Comparison of ENCODE assay signal across 8 mouse cellular contexts in genomic region chr2:156722071-156722575, GRCm38 (mm10). TPM values are rescaled to one million over a fixed set of nuclear protein-coding genes. Genes with fewer than 3 reads are reported as not detected.
DNase-seq lines count a peak whose midpoint lies in the region; ATAC-seq lines count a peak whose summit lies in the region.

No protein-coding gene starts in this region.

- H3K36me3 ChIP-seq in macrophage (ENCODE audit: inconsistent target) = no peaks in the 10 kb centered on the region

- no peak for ATAC-seq in CD4-positive, CD25-positive, alpha-beta regulatory T cell, adult 4 months
- ATAC-seq in hematopoietic stem cell, adult 5-6 weeks (replicated peaks in 1 of 2; ENCODE audit: insufficient read depth in 1 of 2, low FRiP score in 2 of 2, low TSS enrichment in 1 of 2, low read depth in 1 of 2, poor library complexity in 2 of 2, severe bottlenecking in 2 of 2) = peak; percentile 47 to 52

- DNase-seq in CD4-positive, CD25-positive, alpha-beta regulatory T cell, adult 2 months (ENCODE audit: low read depth, low spot score) = peak; percentile 52
- DNase-seq in cerebellum, adult 11-12 months = peak; percentile 70
- DNase-seq in frontal cortex, adult 2 months (ENCODE audit: extremely low spot score in 1 of 2, low spot score in 1 of 2) = peak; percentile 72 to 80
- peak; percentile 52 to 85 for DNase-seq in left cerebral cortex, postnatal 10 days (ENCODE audit: extremely low spot score in 1 of 2, low spot score in 2 of 2)
- DNase-seq in right cerebral cortex, postnatal 4 days = peak; percentile 48

- H3K79me2 ChIP-seq in macrophage (ENCODE audit: inconsistent target) = peaks cover 60% of the 10 kb centered on the region

- 3% methylated on average over 15 of the region's 15 CpGs for WGBS in macrophage (ENCODE audit: missing documents)

- peak overlapping the region; percentile 79 for H3K27ac ChIP-seq in macrophage

- H3K4me3 ChIP-seq in macrophage (ENCODE audit: inconsistent target) = peak overlapping the region; percentile 95

- intact Hi-C loops in left cerebral cortex, postnatal 10 days (cut with DNase I) = no loop called here

RNA-seq across cellular contexts. Expression of gene Myl9, which starts 53.1 kb away (rescaled TPM):
- not detected for polyA plus RNA-seq in CD4-positive, CD25-positive, alpha-beta regulatory T cell, adult 4 months (2017; shearing (Covaris generic))
- 51.9 and 57.3 TPM in 2 replicates for polyA plus RNA-seq in frontal cortex, adult 2 months (2012; rRNA removed)
- total RNA-seq in hematopoietic stem cell, adult 5-6 weeks (2017) = 0.89 TPM in 1 of 2 replicates, not detected in the other
- 10 to 100 TPM; 17.5 to 20.6 TPM for total RNA-seq in left cerebral cortex, postnatal 10 days (2021)
- total RNA-seq in macrophage (2018; cell fraction: chromatin; rRNA removed) = 10 to 100 TPM in 1 of 26 experiments, 1 to 10 TPM in 1, not detected in 24; 3.5 to 24.6 TPM
- under 1 TPM in 1 of 26 experiments, not detected in 25; 0.05 TPM for total RNA-seq in macrophage (2018; cell fraction: cytosol; rRNA removed)
- total RNA-seq in macrophage (2018; cell fraction: nucleus; rRNA removed) = 1 to 10 TPM in 1 of 26 experiments, not detected in 25; 6.0 TPM
- polyA plus RNA-seq in macrophage (2018) = 0.40 TPM in 1 of 3 replicates, not detected in the others

Comparison
In these comparisons a context has a peak if more than half of its experiments do, and no peak if none do; other contexts are left out.
1. RNA of gene Myl9, which starts 53.1 kb away (polyA plus RNA-seq): 51.9 to 57.3 TPM in frontal cortex, adult 2 months; 0.40 TPM in macrophage and not detected in CD4-positive, CD25-positive, alpha-beta regulatory T cell, adult 4 months; every median in the first group is over 10 times any median in the second.
2. Peak in every context shown above with its lines, with median percentiles within 50 percentile points of each other: DNase-seq.